Mouse (Mus musculus): Measurements from ENCODE around the gene Bcas2. TPM values are rescaled to one million over a fixed set of nuclear protein-coding genes. Genes with fewer than 3 reads are reported as not detected.
A peak's percentile ranks its signal among the peaks of the same experiment; 100 is the strongest.
"Not testable (repeated sequence)": the region's sequence is repeated elsewhere in the genome, so short reads cannot be mapped to it uniquely, and the experiment has no call there.

Gene Bcas2
- polyA plus RNA-seq, 1 experiment from 2014 or later, result 230 TPM

DNA sequence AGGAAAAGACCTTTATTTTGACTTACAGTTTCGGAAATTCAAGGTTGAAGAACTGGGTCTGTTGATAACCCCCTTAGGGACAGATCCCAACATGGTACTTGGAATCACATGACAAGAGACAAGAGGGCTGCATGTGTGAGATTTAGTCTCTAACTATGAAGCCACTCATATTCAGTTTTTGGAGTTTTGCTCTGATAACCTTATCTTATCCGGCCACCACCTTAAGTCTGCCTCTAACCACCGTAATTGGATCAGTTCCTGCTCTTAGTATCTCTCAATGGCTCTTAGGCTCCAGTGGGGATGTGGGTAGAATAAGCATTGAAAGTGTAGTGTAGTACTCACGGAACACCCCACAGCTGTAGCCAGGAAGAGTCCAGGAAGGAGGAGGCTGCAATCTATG lies 5.3 kb downstream of the Bcas2 start:
- Histone ChIP-seq H3K4me1 (peaks cover 12% of the 10 kb centered on the region), H3K27me3 (no peaks in the 10 kb centered on the region), H3K9ac (no peak overlapping the region), H3K36me3 (peaks cover 57% of the 10 kb centered on the region), H3K4me3 (no peak overlapping the region), H3K27ac (no peak overlapping the region), H3K4me2 (replicated peaks) (no peak overlapping the region), H3K9me3 (no peaks in the 10 kb centered on the region)
- ATAC-seq (ENCODE audit: low FRiP score, low read depth), result no peak
- whole genome bisulfite sequencing, result 91% methylated on average over 4 of the region's 4 CpGs

DNA sequence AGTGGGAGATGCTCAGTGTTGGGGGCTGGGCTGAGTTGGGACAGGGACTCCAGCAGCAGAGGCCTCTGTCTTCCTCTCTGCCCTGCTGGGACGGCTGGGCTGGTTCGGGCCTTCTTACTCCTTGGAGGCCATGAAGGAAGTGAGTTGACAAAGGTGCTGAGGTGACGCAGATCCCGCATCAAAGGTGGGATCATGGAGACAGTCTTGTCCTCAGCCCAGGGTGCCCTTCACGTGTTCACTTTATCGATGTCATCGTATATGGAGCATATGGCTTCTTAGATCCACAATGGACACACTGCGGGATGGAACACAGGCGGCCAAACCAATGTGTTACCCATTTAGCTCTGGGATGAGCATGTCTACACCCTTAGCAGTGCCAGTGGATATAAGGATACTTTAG lies 8.1 kb downstream of the Bcas2 start:
- no peaks in the 10 kb centered on the region for H3K27me3 ChIP-seq
- ATAC-seq (ENCODE audit: low FRiP score, low read depth), result no peak
- H3K27ac ChIP-seq, result no peak overlapping the region
- H3K4me3 ChIP-seq, result no peak overlapping the region
- no peaks in the 10 kb centered on the region for H3K4me1 ChIP-seq
- H3K36me3 ChIP-seq, result peaks cover 46% of the 10 kb centered on the region
- no peaks in the 10 kb centered on the region for H3K9me3 ChIP-seq
- 94% methylated on average over 9 of the region's 9 CpGs for WGBS
- H3K9ac ChIP-seq, result no peak overlapping the region
- H3K4me2 ChIP-seq (replicated peaks), result no peak overlapping the region

DNA sequence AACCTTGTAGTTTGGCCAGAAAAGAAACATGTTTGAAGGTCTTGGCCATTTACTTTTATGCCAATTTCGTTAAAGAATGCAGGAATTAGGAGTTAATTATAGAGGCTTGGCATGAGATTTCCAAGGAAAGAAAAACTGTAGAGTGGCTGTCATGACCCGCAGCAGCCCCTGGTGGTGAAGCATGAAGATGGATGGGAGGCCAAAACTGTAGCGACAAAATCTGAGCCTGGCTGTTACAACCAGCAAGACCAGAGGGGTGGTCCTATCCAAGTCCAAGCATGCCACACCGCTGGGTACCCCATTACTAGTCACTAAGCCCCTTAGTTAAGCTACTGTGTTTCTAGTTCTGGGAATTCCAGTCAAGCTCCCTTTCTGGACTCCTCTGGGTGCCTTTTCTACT lies 9.7 kb downstream of the Bcas2 start:
- H3K27ac ChIP-seq, result no peak overlapping the region
- no peaks in the 10 kb centered on the region for H3K9me3 ChIP-seq
- ATAC-seq (ENCODE audit: low FRiP score, low read depth), result no peak
- no peak overlapping the region for H3K4me3 ChIP-seq
- H3K36me3 ChIP-seq, result peaks cover 31% of the 10 kb centered on the region
- H3K4me1 ChIP-seq, result no peaks in the 10 kb centered on the region
- H3K27me3 ChIP-seq, result no peaks in the 10 kb centered on the region
- no peak overlapping the region for H3K4me2 ChIP-seq (replicated peaks)
- WGBS, result 54% methylated on average over 4 of the region's 4 CpGs
- no peak overlapping the region for H3K9ac ChIP-seq

- ATAC-seq (ENCODE audit: low FRiP score, low read depth), result no peak
- Histone ChIP-seq H3K4me3 (no peak overlapping the region), H3K27ac (no peak overlapping the region), H3K9me3 (no peaks in the 10 kb centered on the region), H3K36me3 (peaks cover 16% of the 10 kb centered on the region), H3K9ac (no peak overlapping the region), H3K4me2 (replicated peaks) (no peak overlapping the region), H3K4me1 (no peaks in the 10 kb centered on the region), H3K27me3 (no peaks in the 10 kb centered on the region)
- WGBS, result 83% methylated on average over 14 of the region's 14 CpGs
Measured at GRCm38 (mm10) chr3:103182821-103183220, 11.4 kb downstream of the Bcas2 start.

- H3K9me3 ChIP-seq; ATAC-seq (ENCODE audit: low FRiP score, low read depth); H3K27ac ChIP-seq; H3K9ac ChIP-seq; H3K4me2 ChIP-seq (replicated peaks); H3K4me1 ChIP-seq; H3K36me3 ChIP-seq; H3K27me3 ChIP-seq; H3K4me3 ChIP-seq: not testable (repeated sequence)
Measured at GRCm38 (mm10) chr3:103184467-103184866, 13.0 kb downstream of the Bcas2 start.

DNA sequence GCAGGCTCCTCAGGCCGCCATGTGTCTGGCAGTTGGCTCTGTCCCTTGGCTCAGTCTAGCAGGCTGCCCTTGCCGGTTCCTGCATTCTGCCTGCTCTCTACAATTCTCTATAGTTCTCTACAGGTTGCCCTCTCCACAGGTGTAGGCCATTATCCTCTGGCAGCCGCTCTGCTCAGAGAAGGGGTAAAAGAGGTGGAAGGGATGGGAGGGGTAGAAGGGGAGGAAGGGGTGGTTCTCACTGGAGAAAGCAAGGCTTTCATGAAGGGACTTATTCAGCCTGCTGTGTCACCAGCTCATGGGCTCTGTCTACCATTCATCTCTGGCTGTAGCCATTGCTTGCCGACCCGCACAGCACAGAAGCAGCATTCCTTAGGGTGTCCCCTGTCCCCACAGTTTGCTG lies 17.0 kb downstream of the Bcas2 start:
- Histone ChIP-seq H3K4me3 (no peak overlapping the region), H3K36me3 (no peaks in the 10 kb centered on the region), H3K9ac (no peak overlapping the region), H3K27ac (0 out of 2 replicates have a peak overlapping the region, but pooled peaks have one; percentile 22), H3K27me3 (no peaks in the 10 kb centered on the region), H3K4me1 (peaks cover 3% of the 10 kb centered on the region; the same call in 1 of the 2 replicates), H3K9me3 (peaks cover 5% of the 10 kb centered on the region), H3K4me2 (replicated peaks) (no peak overlapping the region)
- ATAC-seq (ENCODE audit: low FRiP score, low read depth), result no peak
- 53% methylated on average over 5 of the region's 5 CpGs for WGBS

- 94% methylated on average over 2 of the region's 2 CpGs for WGBS
- no peak overlapping the region for H3K9ac ChIP-seq
- H3K27ac ChIP-seq, result 0 out of 2 replicates have a peak overlapping the region, but pooled peaks have one; percentile 22
- no peaks in the 10 kb centered on the region for H3K27me3 ChIP-seq
- H3K4me1 ChIP-seq, result peaks cover 3% of the 10 kb centered on the region; the same call in 1 of the 2 replicates
- no peak for ATAC-seq (ENCODE audit: low FRiP score, low read depth)
- no peak overlapping the region for H3K4me3 ChIP-seq
- no peak overlapping the region for H3K4me2 ChIP-seq (replicated peaks)
- peaks cover 5% of the 10 kb centered on the region for H3K9me3 ChIP-seq
- H3K36me3 ChIP-seq, result no peaks in the 10 kb centered on the region
Measured at GRCm38 (mm10) chr3:103188856-103189255, 17.4 kb downstream of the Bcas2 start.

- no peaks in the 10 kb centered on the region for H3K36me3 ChIP-seq
- H3K27me3 ChIP-seq, result no peaks in the 10 kb centered on the region
- H3K4me1 ChIP-seq, result peaks cover 3% of the 10 kb centered on the region; the same call in 1 of the 2 replicates
- H3K4me2 ChIP-seq (replicated peaks), result no peak overlapping the region
- H3K4me3 ChIP-seq, result no peak overlapping the region
- no peak overlapping the region for H3K9ac ChIP-seq
- 88% methylated on average over 4 of the region's 4 CpGs for WGBS
- H3K27ac ChIP-seq, result no peak overlapping the region
- ATAC-seq (ENCODE audit: low FRiP score, low read depth), result no peak
- H3K9me3 ChIP-seq, result peaks cover 5% of the 10 kb centered on the region
Measured at GRCm38 (mm10) chr3:103192161-103192560, 20.7 kb downstream of the Bcas2 start.

GRCm38 (mm10) chr3:103193186-103193585 lies 21.7 kb downstream of the Bcas2 start:
- ATAC-seq (ENCODE audit: low FRiP score, low read depth), result no peak
- Histone ChIP-seq H3K4me2 (replicated peaks) (no peak overlapping the region), H3K9ac (no peak overlapping the region), H3K27ac (no peak overlapping the region), H3K36me3 (no peaks in the 10 kb centered on the region), H3K9me3 (peaks cover 5% of the 10 kb centered on the region), H3K4me3 (no peak overlapping the region), H3K27me3 (no peaks in the 10 kb centered on the region), H3K4me1 (peaks cover 3% of the 10 kb centered on the region; the same call in 1 of the 2 replicates)
- WGBS, result 79% methylated on average over 1 of the region's 1 CpGs

DNA sequence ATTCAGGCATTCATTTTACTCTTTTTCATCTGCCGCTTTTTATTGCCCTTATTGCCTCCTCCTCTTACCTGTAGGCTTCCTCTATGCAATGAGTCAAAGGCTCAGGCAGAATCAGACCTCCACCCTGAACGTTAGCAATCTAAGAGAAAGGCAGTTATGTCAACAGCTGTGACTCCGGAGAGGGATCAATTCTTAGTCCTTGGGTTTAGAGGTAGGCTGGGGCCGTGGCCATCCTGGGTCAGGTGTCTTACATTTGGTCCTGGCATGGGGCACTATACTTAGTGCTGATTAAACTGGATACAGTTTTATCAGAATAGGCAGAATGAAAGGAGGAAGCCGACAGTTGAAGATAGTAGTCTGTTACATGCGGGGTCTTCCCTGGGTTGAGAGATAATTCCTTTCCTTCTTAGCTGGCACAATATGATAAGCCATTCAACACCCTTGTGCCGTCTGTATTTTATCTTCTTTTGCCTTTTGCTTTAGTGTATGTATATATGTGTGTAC lies 24.9 kb downstream of the Bcas2 start:
- Histone ChIP-seq H3K4me1 (peaks cover 11% of the 10 kb centered on the region), H3K36me3 (no peaks in the 10 kb centered on the region), H3K27me3 (no peaks in the 10 kb centered on the region), H3K9ac (no peak overlapping the region), H3K27ac (no peak overlapping the region), H3K9me3 (peaks cover 13% of the 10 kb centered on the region), H3K4me2 (replicated peaks) (no peak overlapping the region), H3K4me3 (no peak overlapping the region)
- 76% methylated on average over 7 of the region's 7 CpGs for WGBS
- no peak for ATAC-seq (ENCODE audit: low FRiP score, low read depth)

- H3K4me3 ChIP-seq, result no peak overlapping the region
Measured at GRCm38 (mm10) chr3:103199386-103199785, 27.9 kb downstream of the Bcas2 start.

DNA sequence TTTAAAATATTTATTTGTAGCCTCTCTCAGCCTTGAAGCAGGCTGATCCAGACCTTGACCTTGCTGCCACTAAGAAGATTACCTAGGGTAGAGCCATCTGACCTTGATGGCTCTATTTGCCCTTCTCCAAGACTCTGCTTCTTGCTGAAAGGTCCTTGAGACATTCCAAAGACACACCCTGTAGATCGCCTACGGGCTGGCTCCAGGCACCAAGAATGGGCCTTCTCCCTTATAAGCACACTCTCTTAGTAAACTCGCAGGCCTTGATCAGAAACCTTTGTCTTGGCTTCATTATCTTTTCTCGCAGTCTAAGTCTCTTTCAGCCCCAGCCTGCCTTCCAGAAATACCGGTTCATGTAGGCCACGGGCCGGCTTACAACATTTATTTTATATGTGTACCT lies 29.6 kb downstream of the Bcas2 start:
- not testable (repeated sequence) for H3K36me3 ChIP-seq; H3K4me2 ChIP-seq (replicated peaks); H3K9me3 ChIP-seq; ATAC-seq (ENCODE audit: low FRiP score, low read depth); H3K27ac ChIP-seq; H3K27me3 ChIP-seq; H3K9ac ChIP-seq; H3K4me3 ChIP-seq
- peaks cover 11% of the 10 kb centered on the region for H3K4me1 ChIP-seq
- 92% methylated on average over 7 of the region's 7 CpGs for WGBS

More at GRCm38 (mm10) chr3:103199386-103199785, 27.9 kb downstream of the Bcas2 start:
- Histone ChIP-seq H3K9me3 (peaks cover 8% of the 10 kb centered on the region; the same call in 1 of the 2 replicates), H3K36me3 (no peaks in the 10 kb centered on the region), H3K27ac (0 out of 2 replicates have a peak overlapping the region, but pooled peaks have one; percentile 48), H3K4me1 (peaks cover 11% of the 10 kb centered on the region), H3K27me3 (no peaks in the 10 kb centered on the region), H3K9ac (no peak overlapping the region), H3K4me2 (replicated peaks) (no peak overlapping the region)
- ATAC-seq (ENCODE audit: low FRiP score, low read depth), result no peak
- WGBS, result 78% methylated on average over 5 of the region's 5 CpGs

- no peak for ATAC-seq (ENCODE audit: low FRiP score, low read depth)
- Histone ChIP-seq H3K4me3 (no peak overlapping the region), H3K4me2 (replicated peaks) (no peak overlapping the region), H3K27me3 (no peaks in the 10 kb centered on the region), H3K9me3 (peaks cover 8% of the 10 kb centered on the region; the same call in 1 of the 2 replicates), H3K9ac (no peak overlapping the region), H3K36me3 (no peaks in the 10 kb centered on the region), H3K4me1 (peaks cover 10% of the 10 kb centered on the region), H3K27ac (no peak overlapping the region)
- 92% methylated on average over 1 of the region's 1 CpGs for WGBS
Measured at GRCm38 (mm10) chr3:103203554-103203953, 32.1 kb downstream of the Bcas2 start.

Measured in limb, embryonic 13.5 days (tissue).